Mouse (Mus musculus): ENCODE measurements around the gene Olfr513. TPM values are rescaled to one million over a fixed set of nuclear protein-coding genes. Genes with fewer than 3 reads are reported as not detected.

Olfr513 gene
- not detected in 2 replicates for polyA plus RNA-seq (2015; fragmentation: Nextera tagmentation; extraction: Ambion mirVana)

- Histone ChIP-seq H3K9me3 (no peaks in the 10 kb centered on the region), H3K4me1 (no peaks in the 10 kb centered on the region), H3K36me3 (no peaks in the 10 kb centered on the region), H3K4me3 (no peak within 1 kb of the TSS), H3K27ac (replicated peaks) (no peak within 1 kb of the TSS), H3K4me2 (no peak within 1 kb of the TSS), H3K9ac (no peak within 1 kb of the TSS), H3K27me3 (replicated peaks) (no peaks in the 10 kb centered on the region)
- ATAC-seq (ENCODE audit: extremely low read depth, insufficient number of reproducible peaks, low FRiP score, low TSS enrichment): no peak
- 56% methylated on average over 1 of the region's 1 CpGs for WGBS
These were observed at the start of gene Olfr513 for GRCm38 (mm10) chr7:108750673-108751072. Gene Olfr513 (plus strand): TSS chr7:108750973.

GRCm38 (mm10) chr7:108713020-108713419, 37.8 kb upstream of the Olfr513 start, which contains the start of gene Olfr512:
Gene Olfr512 (plus strand): TSS chr7:108713320.
- H3K27me3 ChIP-seq (replicated peaks): no peaks in the 10 kb centered on the region
- ATAC-seq (ENCODE audit: extremely low read depth, insufficient number of reproducible peaks, low FRiP score, low TSS enrichment): no peak
- no peaks in the 10 kb centered on the region for H3K36me3 ChIP-seq
- H3K27ac ChIP-seq (replicated peaks): no peak within 1 kb of the TSS
- no peak within 1 kb of the TSS for H3K9ac ChIP-seq
- H3K4me3 ChIP-seq: no peak within 1 kb of the TSS
- no peaks in the 10 kb centered on the region for H3K4me1 ChIP-seq
- no peaks in the 10 kb centered on the region for H3K9me3 ChIP-seq
- no peak within 1 kb of the TSS for H3K4me2 ChIP-seq

- Histone ChIP-seq H3K9ac (no peak overlapping the region), H3K36me3 (no peaks in the 10 kb centered on the region)
- WGBS: 40% methylated on average over 3 of the region's 3 CpGs
These were observed 9.6 kb downstream of the Olfr513 start for GRCm38 (mm10) chr7:108760411-108760810.

GRCm38 (mm10) chr7:108797205-108797933, 46.6 kb downstream of the Olfr513 start:
- Histone ChIP-seq H3K4me1 (no peaks in the 10 kb centered on the region), H3K36me3 (no peaks in the 10 kb centered on the region), H3K27me3 (replicated peaks) (no peaks in the 10 kb centered on the region), H3K4me2 (no peak overlapping the region), H3K27ac (replicated peaks) (no peak overlapping the region), H3K9me3 (no peaks in the 10 kb centered on the region), H3K9ac (no peak overlapping the region), H3K4me3 (no peak overlapping the region)
- ATAC-seq (ENCODE audit: extremely low read depth, insufficient number of reproducible peaks, low FRiP score, low TSS enrichment): no peak
- 37% methylated on average over 1 of the region's 1 CpGs for WGBS

More at GRCm38 (mm10) chr7:108760411-108760810, 9.6 kb downstream of the Olfr513 start:
- no peaks in the 10 kb centered on the region for H3K27me3 ChIP-seq (replicated peaks)
- no peaks in the 10 kb centered on the region for H3K9me3 ChIP-seq
- H3K4me2 ChIP-seq: no peak overlapping the region
- no peaks in the 10 kb centered on the region for H3K4me1 ChIP-seq
- H3K4me3 ChIP-seq: no peak overlapping the region
- no peak for ATAC-seq (ENCODE audit: extremely low read depth, insufficient number of reproducible peaks, low FRiP score, low TSS enrichment)
- no peak overlapping the region for H3K27ac ChIP-seq (replicated peaks)

Other genes with a start within 250 kb of the Olfr513 start
- gene Olfr502, start 225.9 kb upstream of the Olfr513 start, polyA plus RNA-seq (2015; fragmentation: Nextera tagmentation; extraction: Ambion mirVana): not detected in 2 replicates
- not detected in 2 replicates for gene Olfr503, start 206.4 kb upstream of the Olfr513 start, polyA plus RNA-seq (2015; fragmentation: Nextera tagmentation; extraction: Ambion mirVana)
- gene Olfr504, start 185.2 kb upstream of the Olfr513 start, polyA plus RNA-seq (2015; fragmentation: Nextera tagmentation; extraction: Ambion mirVana): not detected in 2 replicates
- gene Olfr506, start 140.2 kb upstream of the Olfr513 start, polyA plus RNA-seq (2015; fragmentation: Nextera tagmentation; extraction: Ambion mirVana): not detected in 2 replicates
- not detected in 2 replicates for gene Olfr507, start 129.2 kb upstream of the Olfr513 start, polyA plus RNA-seq (2015; fragmentation: Nextera tagmentation; extraction: Ambion mirVana)
- gene Olfr508, start 121.0 kb upstream of the Olfr513 start, polyA plus RNA-seq (2015; fragmentation: Nextera tagmentation; extraction: Ambion mirVana): not detected in 2 replicates
- not detected in 2 replicates for gene Olfr509, start 99.1 kb upstream of the Olfr513 start, polyA plus RNA-seq (2015; fragmentation: Nextera tagmentation; extraction: Ambion mirVana)
- gene Olfr510, start 84.6 kb upstream of the Olfr513 start, polyA plus RNA-seq (2015; fragmentation: Nextera tagmentation; extraction: Ambion mirVana): not detected in 2 replicates
- not detected in 2 replicates for gene Olfr512, start 37.7 kb upstream of the Olfr513 start, polyA plus RNA-seq (2015; fragmentation: Nextera tagmentation; extraction: Ambion mirVana)
- gene Olfr514, start 75.0 kb downstream of the Olfr513 start, polyA plus RNA-seq (2015; fragmentation: Nextera tagmentation; extraction: Ambion mirVana): not detected in 2 replicates
- not detected in 2 replicates for gene Olfr516, start 99.6 kb downstream of the Olfr513 start, polyA plus RNA-seq (2015; fragmentation: Nextera tagmentation; extraction: Ambion mirVana)
- gene Olfr517, start 121.4 kb downstream of the Olfr513 start, polyA plus RNA-seq (2015; fragmentation: Nextera tagmentation; extraction: Ambion mirVana): not detected in 2 replicates
- not detected in 2 replicates for gene Olfr518, start 134.0 kb downstream of the Olfr513 start, polyA plus RNA-seq (2015; fragmentation: Nextera tagmentation; extraction: Ambion mirVana)
- not detected in 2 replicates for gene Olfr519, start 143.4 kb downstream of the Olfr513 start, polyA plus RNA-seq (2015; fragmentation: Nextera tagmentation; extraction: Ambion mirVana)
- 8.7 and 9.0 TPM in 2 replicates for gene Nlrp10, start 179.2 kb downstream of the Olfr513 start, polyA plus RNA-seq (2015; fragmentation: Nextera tagmentation; extraction: Ambion mirVana)
- gene Eif3f, start 183.4 kb downstream of the Olfr513 start, polyA plus RNA-seq (2015; fragmentation: Nextera tagmentation; extraction: Ambion mirVana): 54.0 and 55.4 TPM in 2 replicates
- gene Tub, start 199.4 kb downstream of the Olfr513 start, polyA plus RNA-seq (2015; fragmentation: Nextera tagmentation; extraction: Ambion mirVana): 0.62 and 0.78 TPM in 2 replicates